Mouse (Mus musculus): ENCODE data around the gene Mia3. TPM values are rescaled to one million over a fixed set of nuclear protein-coding genes. Genes with fewer than 3 reads are reported as not detected.
"Not testable (repeated sequence)": the region's sequence is repeated elsewhere in the genome, so short reads cannot be mapped to it uniquely, and the experiment has no call there.

Mia3 gene
- polyA plus RNA-seq (2014; fragmentation: Nextera tagmentation; extraction: Ambion mirVana): 97.2 and 103 TPM in 2 replicates

DNA sequence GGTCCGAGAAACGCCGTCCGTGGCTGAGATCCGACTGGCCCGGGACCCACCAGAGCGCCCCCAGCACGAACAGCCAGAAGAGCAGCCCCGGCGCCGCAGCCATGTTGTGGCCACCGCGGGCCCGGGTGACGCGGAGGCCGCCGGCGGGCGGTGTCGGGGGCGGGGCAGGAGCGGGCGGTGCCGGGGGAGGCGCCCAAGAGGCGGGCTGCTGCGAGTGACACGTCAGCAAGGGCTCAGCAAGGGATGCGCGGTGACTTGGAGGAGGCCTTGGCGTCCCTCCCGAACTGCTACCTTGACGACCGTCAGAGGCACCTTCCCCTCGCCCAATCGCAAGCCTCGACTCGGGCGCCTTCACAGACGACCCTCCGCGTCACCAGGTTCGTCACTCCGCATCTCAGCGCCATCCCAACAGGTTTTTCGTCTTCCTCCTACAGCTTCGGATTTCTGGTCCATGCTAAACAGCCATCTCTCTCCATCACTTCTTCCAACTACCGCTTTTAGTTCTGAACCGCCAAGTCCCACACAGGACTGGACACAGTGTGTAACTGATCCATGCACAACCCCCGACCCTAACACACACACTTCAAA is at the start of gene Mia3:
Gene Mia3 (minus strand): TSS at position 127 of the 588 bp plus-strand sequence.
- H3K9me3 ChIP-seq (ENCODE audit: control insufficient read depth, low read length): no peaks in the 10 kb centered on the region
- no peaks in the 10 kb centered on the region for H3K36me3 ChIP-seq (ENCODE audit: control insufficient read depth, insufficient read depth, low read length)
- H3K27me3 ChIP-seq (ENCODE audit: control insufficient read depth, insufficient read depth, low read length): no peaks in the 10 kb centered on the region
- peak within 1 kb of the TSS; percentile 94 for H3K4me2 ChIP-seq
- ATAC-seq (ENCODE audit: low FRiP score): peak; percentile 98
- WGBS: under 1% methylated on average over 49 of the region's 51 CpGs
- peaks cover 12% of the 10 kb centered on the region for H3K4me1 ChIP-seq (ENCODE audit: control insufficient read depth, insufficient read depth, low read length)
- H3K9ac ChIP-seq (ENCODE audit: low read length): peak within 1 kb of the TSS; percentile 89
- DNase-seq (ENCODE audit: low spot score, missing footprints): peak; percentile 98
- H3K4me3 ChIP-seq (ENCODE audit: low read depth, low read length): peak within 1 kb of the TSS; percentile 94
- peak within 1 kb of the TSS; percentile 49; the same call in 1 of the 2 replicates for H3K27ac ChIP-seq (ENCODE audit: low read depth, low read length)

DNA sequence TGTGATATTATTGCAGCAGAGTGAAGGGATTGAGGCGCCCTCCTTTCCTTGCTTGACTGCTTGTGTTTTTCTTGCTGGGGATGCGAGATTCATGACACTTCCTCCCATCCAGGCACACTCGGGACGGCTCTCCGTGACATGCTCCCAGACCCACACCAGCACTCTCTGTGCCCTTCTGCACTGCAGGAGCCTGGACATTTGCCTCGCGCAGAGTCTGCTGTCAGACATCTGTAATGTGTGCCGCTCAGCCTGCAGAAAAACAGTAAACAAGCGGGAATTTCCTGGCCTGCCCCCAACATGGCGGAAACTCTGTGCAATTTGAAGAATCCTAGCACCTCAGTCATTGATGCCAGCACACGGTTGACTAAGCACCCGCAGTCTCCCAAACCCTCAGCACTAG is 48.5 kb upstream of the Mia3 start, which contains the start of gene Hhipl2:
Gene Hhipl2 (plus strand): TSS at position 343 of the 400 bp plus-strand sequence.
- DNase-seq (ENCODE audit: low spot score, missing footprints) (no peak), ATAC-seq (ENCODE audit: low FRiP score) (no peak)
- no peaks in the 10 kb centered on the region for H3K36me3 ChIP-seq (ENCODE audit: control insufficient read depth, insufficient read depth, low read length)
- H3K27ac ChIP-seq (ENCODE audit: low read depth, low read length): no peak within 1 kb of the TSS
- H3K4me1 ChIP-seq (ENCODE audit: control insufficient read depth, insufficient read depth, low read length): no peaks in the 10 kb centered on the region
- 84% methylated on average over 12 of the region's 12 CpGs for WGBS
- H3K9me3 ChIP-seq (ENCODE audit: control insufficient read depth, low read length): no peaks in the 10 kb centered on the region
- no peak within 1 kb of the TSS for H3K4me3 ChIP-seq (ENCODE audit: low read depth, low read length)
- H3K9ac ChIP-seq (ENCODE audit: low read length): no peak within 1 kb of the TSS
- no peak within 1 kb of the TSS for H3K4me2 ChIP-seq
- no peaks in the 10 kb centered on the region for H3K27me3 ChIP-seq (ENCODE audit: control insufficient read depth, insufficient read depth, low read length)

DNA sequence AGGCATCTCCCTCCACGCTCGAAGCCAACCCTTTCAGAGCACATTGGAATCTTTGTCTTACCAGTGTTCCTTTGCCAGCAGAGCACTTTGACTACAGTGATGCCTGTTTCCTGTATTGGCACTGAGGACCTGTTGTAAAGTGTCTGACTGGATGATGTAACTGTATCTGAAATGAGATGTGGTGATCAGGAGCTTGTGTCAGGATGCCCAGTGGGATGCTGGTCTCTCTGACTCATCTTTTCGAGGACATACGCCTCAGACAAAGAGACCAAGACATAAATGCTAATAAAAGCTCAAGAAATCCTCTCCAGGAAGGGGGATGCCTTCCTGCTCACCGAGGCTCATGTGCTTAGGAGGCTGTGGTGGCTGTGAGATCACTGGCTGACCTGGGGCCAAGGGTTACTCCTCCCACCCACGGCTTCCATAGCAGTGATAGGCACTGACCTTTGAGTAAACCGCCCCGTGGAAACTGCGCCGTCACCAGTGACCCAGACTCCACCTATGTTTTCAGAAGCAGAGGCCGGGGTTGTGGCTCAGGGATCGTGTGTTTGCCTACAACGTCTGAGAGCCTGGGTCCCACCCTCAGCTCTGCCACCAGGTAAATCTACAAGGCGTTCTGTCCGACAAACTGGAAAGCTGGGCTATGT is 44.9 kb upstream of the Mia3 start:
- peaks cover 8% of the 10 kb centered on the region; the same call in 1 of the 2 replicates for H3K36me3 ChIP-seq (ENCODE audit: control insufficient read depth, insufficient read depth, low read length)
- DNase-seq (ENCODE audit: low spot score, missing footprints) (no peak), ATAC-seq (ENCODE audit: low FRiP score) (no peak)
- H3K9ac ChIP-seq (ENCODE audit: low read length): no peak overlapping the region
- no peaks in the 10 kb centered on the region for H3K4me1 ChIP-seq (ENCODE audit: control insufficient read depth, insufficient read depth, low read length)
- H3K4me3 ChIP-seq (ENCODE audit: low read depth, low read length): no peak overlapping the region
- H3K9me3 ChIP-seq (ENCODE audit: control insufficient read depth, low read length): no peaks in the 10 kb centered on the region
- no peaks in the 10 kb centered on the region for H3K27me3 ChIP-seq (ENCODE audit: control insufficient read depth, insufficient read depth, low read length)
- H3K27ac ChIP-seq (ENCODE audit: low read depth, low read length): no peak overlapping the region
- 94% methylated on average over 15 of the region's 15 CpGs for WGBS
- H3K4me2 ChIP-seq: no peak overlapping the region

DNA sequence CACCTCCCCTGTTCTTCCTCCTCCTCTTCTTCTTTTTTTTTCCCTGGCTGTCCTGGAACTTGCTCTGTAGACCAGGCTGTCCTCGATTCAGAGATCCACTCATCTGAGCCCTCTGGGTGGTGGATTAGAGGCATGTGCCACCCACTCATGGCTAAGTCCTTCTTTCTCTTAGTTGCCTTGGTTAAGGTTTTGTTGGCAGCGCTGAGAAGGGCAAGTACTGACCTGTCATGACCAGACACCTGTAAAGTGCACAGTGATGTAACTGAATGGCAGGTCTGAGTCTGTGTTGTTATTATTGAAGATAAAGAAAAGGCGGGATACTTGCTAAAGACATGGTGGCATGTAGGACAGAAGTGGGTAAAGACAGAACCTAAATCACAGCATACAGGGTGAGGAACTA is 34.0 kb upstream of the Mia3 start:
- Histone ChIP-seq H3K9ac (ENCODE audit: low read length) (no peak overlapping the region), H3K4me3 (ENCODE audit: low read depth, low read length) (no peak overlapping the region), H3K27ac (ENCODE audit: low read depth, low read length) (no peak overlapping the region), H3K4me2 (no peak overlapping the region), H3K9me3 (ENCODE audit: control insufficient read depth, low read length) (no peaks in the 10 kb centered on the region), H3K27me3 (ENCODE audit: control insufficient read depth, insufficient read depth, low read length) (no peaks in the 10 kb centered on the region), H3K4me1 (ENCODE audit: control insufficient read depth, insufficient read depth, low read length) (no peaks in the 10 kb centered on the region), H3K36me3 (ENCODE audit: control insufficient read depth, insufficient read depth, low read length) (peaks cover 17% of the 10 kb centered on the region)
- DNase-seq (ENCODE audit: low spot score, missing footprints) (no peak), ATAC-seq (ENCODE audit: low FRiP score) (no peak)
- 88% methylated on average over 3 of the region's 3 CpGs for WGBS

DNA sequence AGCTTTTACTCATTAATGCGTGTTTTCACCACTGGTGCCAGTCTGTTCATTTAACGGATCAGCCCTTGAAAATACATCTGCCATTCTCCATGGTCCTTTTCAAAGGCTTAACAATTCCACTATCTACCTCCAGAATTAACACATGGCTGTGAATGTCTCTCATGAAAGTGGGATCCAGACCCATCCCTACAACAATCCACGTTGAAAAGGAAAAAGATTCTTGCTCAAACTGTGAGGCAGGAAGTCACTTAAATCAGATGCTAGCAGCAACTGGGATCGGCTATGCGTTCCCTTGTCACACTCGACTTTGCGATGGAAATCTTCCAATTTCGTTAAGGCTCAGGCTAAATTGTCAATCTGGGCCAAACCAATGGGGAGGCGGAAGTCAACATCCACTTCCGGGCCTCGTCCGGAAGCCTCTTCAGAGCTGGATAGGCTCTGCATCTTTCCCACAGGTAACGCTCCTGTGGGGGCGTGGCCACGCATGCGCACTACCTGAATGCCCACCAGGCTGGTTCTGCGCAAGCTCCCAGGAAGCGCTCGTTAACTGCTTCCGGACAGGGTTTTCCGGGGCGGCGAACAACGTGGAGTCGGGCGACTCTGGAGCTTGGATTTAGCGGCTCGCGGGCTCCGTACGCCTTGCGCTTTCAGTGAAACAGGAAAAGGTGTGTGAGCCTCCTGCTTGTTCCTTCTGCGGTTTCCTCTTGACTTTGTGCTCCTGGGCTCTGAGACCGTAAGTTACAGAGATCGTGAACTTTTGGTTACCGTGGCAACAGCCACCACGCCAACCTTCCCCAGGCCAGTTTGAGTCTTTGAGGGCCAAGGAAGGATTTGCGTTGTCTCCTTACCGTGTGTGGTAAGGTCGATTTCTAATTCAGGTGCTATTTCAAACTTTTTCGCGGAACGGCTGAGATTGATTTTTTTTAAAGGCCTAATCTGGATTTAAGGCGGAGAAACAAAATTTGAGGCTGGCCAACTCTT is 19.4 kb upstream of the Mia3 start, which contains the start of gene Taf1a:
Gene Taf1a (plus strand): TSS at position 556 of the 981 bp plus-strand sequence.
- WGBS: 6% methylated on average over 44 of the region's 44 CpGs
- H3K27ac ChIP-seq (ENCODE audit: low read depth, low read length): no peak within 1 kb of the TSS
- ATAC-seq (ENCODE audit: low FRiP score): peak; percentile 100
- peak; percentile 99 for DNase-seq (ENCODE audit: low spot score, missing footprints)
- H3K4me1 ChIP-seq (ENCODE audit: control insufficient read depth, insufficient read depth, low read length): peaks cover 5% of the 10 kb centered on the region
- H3K4me3 ChIP-seq (ENCODE audit: low read depth, low read length): peak within 1 kb of the TSS; percentile 73
- H3K36me3 ChIP-seq (ENCODE audit: control insufficient read depth, insufficient read depth, low read length): peaks cover 3% of the 10 kb centered on the region; the same call in 1 of the 2 replicates
- peak within 1 kb of the TSS; percentile 63 for H3K9ac ChIP-seq (ENCODE audit: low read length)
- H3K9me3 ChIP-seq (ENCODE audit: control insufficient read depth, low read length): no peaks in the 10 kb centered on the region
- H3K4me2 ChIP-seq: peak within 1 kb of the TSS; percentile 82
- H3K27me3 ChIP-seq (ENCODE audit: control insufficient read depth, insufficient read depth, low read length): no peaks in the 10 kb centered on the region

DNA sequence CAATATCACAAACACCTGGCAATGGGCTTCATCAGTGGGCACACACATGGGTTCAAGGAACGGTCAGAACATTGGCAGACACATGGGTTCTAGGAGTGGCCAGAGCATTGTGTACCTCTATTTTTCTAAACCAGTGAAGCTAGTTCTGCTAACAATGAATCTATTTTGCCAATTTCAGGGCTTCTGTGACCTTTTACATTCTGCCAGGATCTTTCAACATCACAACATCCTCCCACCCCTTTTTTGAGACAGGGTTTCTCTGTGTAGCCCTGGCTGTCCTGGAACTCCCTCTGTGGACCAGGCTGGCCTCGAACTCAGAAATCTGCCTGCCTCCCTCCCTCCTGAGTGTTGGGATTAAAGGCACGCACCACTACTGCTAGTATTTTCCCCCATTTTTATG is 18.1 kb upstream of the Mia3 start:
- not testable (repeated sequence) for H3K36me3 ChIP-seq (ENCODE audit: control insufficient read depth, insufficient read depth, low read length); H3K4me3 ChIP-seq (ENCODE audit: low read depth, low read length); DNase-seq (ENCODE audit: low spot score, missing footprints); H3K9me3 ChIP-seq (ENCODE audit: control insufficient read depth, low read length); H3K27me3 ChIP-seq (ENCODE audit: control insufficient read depth, insufficient read depth, low read length); H3K4me2 ChIP-seq; ATAC-seq (ENCODE audit: low FRiP score); H3K4me1 ChIP-seq (ENCODE audit: control insufficient read depth, insufficient read depth, low read length); H3K27ac ChIP-seq (ENCODE audit: low read depth, low read length); H3K9ac ChIP-seq (ENCODE audit: low read length)
- 81% methylated on average over 3 of the region's 3 CpGs for WGBS

DNA sequence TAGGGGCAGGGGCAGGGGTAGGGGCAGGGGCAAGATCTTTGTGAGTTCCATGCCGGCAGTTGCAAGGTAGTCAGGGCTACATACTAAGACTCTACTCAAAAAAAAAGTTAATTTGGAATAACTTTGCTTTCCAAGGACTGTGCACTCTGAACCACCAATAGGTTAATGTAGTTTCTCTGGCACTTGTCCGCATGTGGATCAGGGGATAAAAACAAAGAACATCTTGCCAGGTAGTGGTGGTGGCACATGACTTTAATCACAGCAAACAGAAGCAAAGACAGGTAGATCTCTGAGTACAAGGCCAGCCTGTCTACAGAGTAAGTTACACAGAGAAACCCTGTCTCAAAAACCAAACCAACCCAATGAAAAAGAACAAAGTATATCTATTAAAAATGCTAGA is 13.3 kb upstream of the Mia3 start:
- Histone ChIP-seq H3K9ac (ENCODE audit: low read length) (no peak overlapping the region), H3K9me3 (ENCODE audit: control insufficient read depth, low read length) (no peaks in the 10 kb centered on the region), H3K4me1 (ENCODE audit: control insufficient read depth, insufficient read depth, low read length) (no peaks in the 10 kb centered on the region), H3K4me2 (no peak overlapping the region), H3K4me3 (ENCODE audit: low read depth, low read length) (no peak overlapping the region), H3K36me3 (ENCODE audit: control insufficient read depth, insufficient read depth, low read length) (no peaks in the 10 kb centered on the region), H3K27ac (ENCODE audit: low read depth, low read length) (no peak overlapping the region), H3K27me3 (ENCODE audit: control insufficient read depth, insufficient read depth, low read length) (no peaks in the 10 kb centered on the region)
- 85% methylated on average over 2 of the region's 2 CpGs for WGBS
- no peak for DNase-seq (ENCODE audit: low spot score, missing footprints)
- no peak for ATAC-seq (ENCODE audit: low FRiP score)

DNA sequence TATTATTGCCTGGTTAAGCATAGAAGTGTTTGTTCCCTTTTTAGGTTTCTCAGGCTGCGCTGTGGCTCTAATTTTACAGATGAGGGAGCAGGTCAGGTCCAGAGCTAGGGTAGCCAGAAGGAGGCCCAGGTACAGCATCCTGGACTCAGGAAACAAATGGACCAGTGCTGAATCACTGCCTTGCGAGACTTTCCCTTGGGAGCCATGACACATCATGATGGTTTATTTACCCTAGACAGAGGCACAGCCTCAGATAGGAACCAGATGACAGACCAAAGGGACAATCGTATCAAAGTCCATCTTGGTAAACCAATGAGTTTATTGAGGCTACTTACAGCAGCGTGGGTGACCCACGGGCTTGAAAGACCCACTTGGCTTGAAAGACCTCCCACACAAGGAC is 12.5 kb upstream of the Mia3 start:
- H3K4me3 ChIP-seq (ENCODE audit: low read depth, low read length): no peak overlapping the region
- no peak overlapping the region for H3K4me2 ChIP-seq
- H3K4me1 ChIP-seq (ENCODE audit: control insufficient read depth, insufficient read depth, low read length): no peaks in the 10 kb centered on the region
- no peak overlapping the region for H3K9ac ChIP-seq (ENCODE audit: low read length)
- H3K36me3 ChIP-seq (ENCODE audit: control insufficient read depth, insufficient read depth, low read length): no peaks in the 10 kb centered on the region
- no peak for ATAC-seq (ENCODE audit: low FRiP score)
- DNase-seq (ENCODE audit: low spot score, missing footprints): no peak
- no peaks in the 10 kb centered on the region for H3K27me3 ChIP-seq (ENCODE audit: control insufficient read depth, insufficient read depth, low read length)
- H3K27ac ChIP-seq (ENCODE audit: low read depth, low read length): no peak overlapping the region
- 83% methylated on average over 5 of the region's 5 CpGs for WGBS
- no peaks in the 10 kb centered on the region for H3K9me3 ChIP-seq (ENCODE audit: control insufficient read depth, low read length)

Data from midbrain, embryonic 11.5 days (tissue).